Mouse (Mus musculus): ENCODE data around the gene Tomm40l.

Tomm40l gene

DNA sequence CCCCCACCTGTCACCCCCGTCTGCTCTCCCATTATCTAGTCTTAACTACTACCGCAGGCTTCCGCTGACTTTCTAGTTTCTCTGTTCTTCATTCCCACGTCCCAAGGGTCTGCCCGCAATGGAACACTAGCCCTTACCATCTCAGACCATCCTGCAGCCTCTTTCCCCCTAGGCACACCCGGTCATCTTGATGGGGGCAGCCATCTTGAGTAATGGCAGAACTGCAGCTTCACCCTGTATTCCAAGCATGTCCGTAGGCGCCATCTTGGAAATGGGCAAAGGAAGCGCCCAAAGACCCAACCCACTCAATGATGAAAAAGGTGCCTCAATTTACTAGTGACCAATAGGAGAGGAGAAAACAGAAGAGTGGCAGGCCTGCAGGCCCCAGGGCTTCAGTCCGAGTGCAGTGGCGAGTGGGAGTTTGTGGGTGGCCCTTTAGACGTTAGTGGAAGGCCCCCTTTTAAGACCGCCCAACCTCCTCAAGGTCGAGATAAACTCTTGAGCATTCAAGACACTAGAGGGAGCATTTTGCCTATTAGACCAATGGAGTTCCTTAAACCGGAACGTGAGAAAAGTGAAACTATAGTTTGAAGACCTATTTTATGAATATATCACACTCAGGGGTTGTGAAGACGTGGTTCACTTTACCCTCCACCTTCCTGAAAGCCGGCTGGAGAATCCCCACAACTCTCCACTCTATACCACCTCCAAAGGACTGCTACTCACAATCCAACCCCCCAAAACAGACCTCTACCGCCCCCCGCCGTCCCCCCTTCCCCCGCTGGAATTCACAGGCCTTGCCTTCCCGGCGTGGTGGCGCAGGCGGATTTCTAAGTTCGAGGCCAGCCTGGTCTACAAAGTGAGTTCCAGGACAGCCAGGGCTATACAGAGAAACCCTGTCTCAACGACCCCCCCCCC, at the start of gene Tomm40l:
Gene Tomm40l (minus strand): TSS at position 277 of the 918 bp plus-strand sequence.
- peak; percentile 89 to 92 for DNase-seq

DNA sequence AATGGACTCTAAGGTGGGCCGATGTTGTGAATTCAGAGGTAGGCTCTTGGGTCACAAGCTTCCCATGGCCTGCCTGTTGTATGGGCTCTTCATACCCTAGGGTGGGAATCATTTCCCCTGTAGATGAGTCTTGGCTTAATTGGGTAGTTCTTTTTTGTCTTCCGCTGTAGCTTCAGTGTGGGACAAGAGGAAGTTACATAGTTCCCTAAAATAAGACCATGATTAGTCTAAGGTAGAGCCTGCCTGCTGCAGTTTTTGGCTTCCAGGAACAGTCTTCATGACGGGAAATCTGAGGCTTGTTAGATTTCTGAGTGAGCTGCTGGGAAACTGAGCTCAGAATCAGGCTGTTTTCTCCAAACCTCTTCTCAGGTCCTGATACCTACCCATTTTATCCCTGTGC, 49.8 kb upstream of the Tomm40l start:
- no peak for DNase-seq

DNA sequence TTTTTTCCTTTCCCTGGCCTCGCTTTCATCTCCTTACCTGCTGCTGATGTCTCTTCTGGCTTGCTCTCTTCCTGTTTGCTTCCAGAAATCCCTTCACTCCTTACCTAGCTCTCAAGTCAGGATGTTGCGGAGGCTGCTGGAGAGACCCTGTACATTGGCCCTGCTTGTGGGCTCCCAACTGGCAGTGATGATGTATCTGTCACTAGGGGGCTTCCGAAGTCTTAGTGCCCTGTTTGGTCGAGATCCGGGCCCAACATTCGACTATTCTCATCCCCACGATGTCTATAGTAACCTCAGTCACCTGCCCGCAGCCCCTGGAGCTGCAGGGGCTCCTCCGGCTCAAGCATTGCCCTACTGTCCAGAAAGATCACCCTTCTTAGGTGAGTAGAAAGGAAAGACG, 49.3 kb upstream of the Tomm40l start:
- no peak for DNase-seq

DNA sequence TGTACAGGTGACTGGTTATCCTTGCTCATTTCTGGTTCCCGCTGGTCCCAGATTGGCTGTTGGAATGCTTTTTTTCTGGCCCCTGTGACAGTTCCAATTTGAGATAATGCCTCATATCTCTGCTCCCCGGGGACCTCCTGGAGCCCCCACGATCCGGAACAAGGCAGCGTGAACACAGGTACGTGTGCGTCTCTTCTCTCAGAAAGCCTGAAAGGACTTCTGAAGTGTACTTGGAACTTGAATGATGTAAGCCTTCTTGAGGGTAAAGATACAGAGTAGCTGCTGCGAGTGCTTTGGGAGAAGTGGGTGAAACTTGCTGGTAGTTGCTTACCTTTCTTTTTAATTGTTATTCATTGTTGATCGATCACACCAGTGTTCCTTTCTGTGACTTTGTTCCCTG, 48.9 kb upstream of the Tomm40l start:
- DNase-seq: no peak

DNA sequence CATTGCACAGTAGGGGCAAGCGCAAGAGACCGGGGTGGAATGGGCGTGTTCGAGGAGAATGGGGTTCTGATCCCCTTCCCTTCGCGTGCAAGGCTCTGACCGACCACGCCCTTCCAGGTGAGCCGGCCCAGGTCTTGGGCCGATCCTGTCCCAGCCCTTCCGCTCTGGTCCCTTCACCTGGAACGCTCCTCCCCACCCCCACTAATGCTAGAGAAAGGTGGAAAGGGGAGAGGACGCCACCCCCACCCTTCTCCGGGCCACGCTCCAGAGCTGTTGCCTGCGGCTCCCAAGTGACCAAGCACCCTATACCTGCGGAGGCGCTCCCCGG, 48.2 kb upstream of the Tomm40l start:
- DNase-seq: peak in 1 of 2 experiments; percentile 71

GRCm38 (mm10) chr1:171269848-171270572, 47.7 kb upstream of the Tomm40l start, which contains the start of gene B4galt3:
Gene B4galt3 (plus strand): TSS chr1:171270328.
- peak; percentile 98 to 99 for DNase-seq

GRCm38 (mm10) chr1:171268341-171268740, 46.0 kb upstream of the Tomm40l start:
- DNase-seq: no peak

DNA sequence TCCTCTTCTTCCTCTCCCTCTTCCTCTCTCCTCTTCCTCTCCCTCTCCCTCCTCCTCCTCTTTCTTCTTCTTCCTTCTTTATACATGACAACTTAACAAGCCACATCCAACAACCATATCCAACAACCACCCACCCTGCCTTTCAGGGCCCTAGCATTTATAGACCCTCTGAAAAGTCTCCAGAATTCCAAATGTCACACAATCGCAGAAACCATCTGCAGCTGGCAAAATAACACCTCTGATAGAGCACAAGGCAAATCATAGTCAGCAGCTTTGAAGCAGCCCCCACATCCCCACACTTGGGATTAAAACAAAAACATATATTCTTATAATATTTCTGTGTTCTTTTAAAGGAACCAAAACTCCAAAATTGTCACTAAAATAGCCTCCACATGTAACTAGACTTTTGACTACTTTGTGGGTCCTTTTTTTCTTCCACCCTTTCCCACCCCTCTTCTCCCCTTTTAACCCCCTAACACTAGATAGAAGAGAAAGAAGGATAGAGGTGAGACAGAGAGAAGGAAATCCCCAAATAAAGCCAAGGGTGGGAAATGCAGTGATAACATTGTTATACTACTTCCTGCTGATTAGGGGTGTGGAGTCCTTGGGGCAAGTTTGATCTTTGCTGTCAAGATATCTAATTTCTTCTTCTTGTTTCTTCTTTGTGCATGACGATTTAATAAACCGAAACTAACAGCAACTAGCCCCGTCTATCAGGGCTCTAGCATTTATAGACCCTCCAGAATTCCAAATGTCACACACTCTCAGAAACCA, 43.8 kb upstream of the Tomm40l start:
- no peak for DNase-seq

- DNase-seq: no peak
These were observed 41.5 kb upstream of the Tomm40l start for GRCm38 (mm10) chr1:171263666-171264461.

GRCm38 (mm10) chr1:171263185-171263611, 40.9 kb upstream of the Tomm40l start:
- peak; percentile 72 to 75 for DNase-seq

GRCm38 (mm10) chr1:171262594-171263130, 40.3 kb upstream of the Tomm40l start:
- peak; percentile 80 to 83 for DNase-seq

GRCm38 (mm10) chr1:171260316-171260715, 38.0 kb upstream of the Tomm40l start:
- no peak for DNase-seq

GRCm38 (mm10) chr1:171258921-171259320, 36.6 kb upstream of the Tomm40l start:
- DNase-seq: no peak

GRCm38 (mm10) chr1:171257781-171258180, 35.5 kb upstream of the Tomm40l start:
- DNase-seq: no peak

- peak; percentile 76 to 81 for DNase-seq
These were observed 34.7 kb upstream of the Tomm40l start for GRCm38 (mm10) chr1:171256937-171257548.

DNA sequence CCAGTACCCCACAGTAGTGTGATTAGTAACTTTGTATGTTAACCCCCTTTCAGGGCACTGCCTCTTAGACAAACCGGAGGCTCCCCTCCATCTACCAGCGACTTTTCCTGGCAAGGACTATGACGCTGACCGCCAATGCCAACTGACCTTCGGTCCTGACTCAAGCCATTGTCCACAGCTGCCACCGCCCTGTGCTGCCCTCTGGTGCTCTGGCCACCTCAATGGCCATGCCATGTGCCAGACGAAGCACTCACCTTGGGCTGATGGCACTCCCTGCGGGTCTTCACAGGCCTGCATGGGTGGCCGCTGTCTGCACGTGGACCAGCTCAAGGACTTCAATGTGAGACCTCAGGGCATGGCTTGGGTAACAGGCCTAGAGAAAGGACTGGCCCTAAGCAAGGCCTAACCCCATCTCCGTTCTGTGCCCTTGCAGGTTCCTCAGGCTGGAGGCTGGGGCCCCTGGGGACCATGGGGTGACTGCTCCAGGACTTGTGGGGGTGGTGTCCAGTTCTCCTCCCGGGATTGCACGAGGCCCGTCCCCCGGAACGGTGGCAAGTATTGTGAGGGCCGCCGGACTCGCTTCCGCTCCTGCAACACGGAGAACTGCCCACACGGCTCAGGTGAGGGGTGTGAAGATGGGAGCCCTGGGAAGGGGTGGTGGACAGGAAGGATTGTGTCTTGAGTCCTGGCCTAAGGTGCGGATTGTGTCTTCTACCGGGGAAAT, 33.9 kb upstream of the Tomm40l start:
- DNase-seq: no peak

GRCm38 (mm10) chr1:171252415-171252814, 30.1 kb upstream of the Tomm40l start:
- peak; percentile 50 to 54 for DNase-seq

- peak; percentile 43 to 54 for DNase-seq
These were observed 29.4 kb upstream of the Tomm40l start for GRCm38 (mm10) chr1:171251594-171252324.

DNA sequence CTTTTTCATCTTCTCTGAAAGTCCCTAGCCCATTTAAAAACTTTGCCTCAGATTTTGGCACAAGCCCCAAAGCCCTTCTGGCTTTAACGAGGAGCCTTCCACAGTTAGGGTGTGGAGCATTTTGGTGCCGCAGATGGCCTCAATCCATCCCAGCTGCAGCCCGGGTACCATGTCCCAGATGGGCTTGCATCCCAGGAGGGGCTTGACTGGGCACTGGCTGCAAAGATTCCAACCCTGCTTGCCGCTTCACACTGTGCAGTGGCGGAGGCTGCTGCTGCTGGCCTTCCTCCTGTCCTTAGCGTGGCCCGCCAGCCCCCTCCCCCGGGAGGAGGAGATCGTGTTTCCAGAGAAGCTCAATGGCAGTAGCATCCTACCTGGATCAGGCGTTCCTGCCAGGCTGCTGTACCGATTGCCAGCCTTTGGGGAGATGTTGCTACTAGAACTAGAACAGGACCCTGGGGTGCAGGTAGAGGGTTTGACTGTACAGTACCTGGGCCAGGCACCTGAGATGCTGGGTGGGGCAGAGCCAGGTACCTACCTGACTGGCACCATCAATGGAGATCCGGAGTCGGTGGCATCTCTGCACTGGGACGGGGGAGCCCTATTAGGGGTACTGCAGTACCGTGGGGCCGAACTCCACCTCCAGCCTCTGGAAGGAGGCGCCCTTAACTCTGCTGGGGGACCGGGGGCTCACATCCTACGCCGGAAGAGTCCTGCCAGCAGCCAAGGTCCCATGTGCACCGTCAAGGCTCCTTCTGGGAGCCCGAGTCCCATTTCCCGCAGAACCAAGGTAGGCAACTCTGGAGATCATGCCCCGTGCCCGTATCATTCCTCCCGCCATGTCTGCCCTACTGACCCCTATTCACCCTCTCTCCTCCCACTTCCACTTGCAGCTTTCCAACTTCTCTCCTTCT, 28.6 kb upstream of the Tomm40l start, which contains the start of gene Ndufs2:
Gene Ndufs2 (minus strand): TSS at position 709 of the 914 bp plus-strand sequence.
- peak; percentile 47 to 50 for DNase-seq
